Mouse (Mus musculus) left cerebral cortex, postnatal 25 days (tissue): ENCODE measurements around the gene Zic5. TPM values are rescaled to one million over a fixed set of nuclear protein-coding genes. Genes with fewer than 3 reads are reported as not detected.
"Not testable (repeated sequence)": the region's sequence is repeated elsewhere in the genome, so short reads cannot be mapped to it uniquely, and the experiment has no call there.

Source experiments
- DNase-seq, 2 experiments: peaks; one replicate each; pipeline ENCODE4 v3.0.0; 2022; ENCODE audit warnings: low spot score in 2 of 2, mixed read lengths in 1 of 2
- intact Hi-C: fragments of 180-260 bp; cut with DNase I; formaldehyde crosslinking; loops from one replicate; pipeline ENCODE4 v1.15.1; 2025
- total RNA-seq, 2 experiments: library from RNA; stranded (reverse); gene quantifications; 2 replicates each; pipeline ENCODE4 v1.2.3; 2021

Gene Zic5
- total RNA-seq, 2 experiments from 2014 or later, result 2.3 to 2.7 TPM

DNA sequence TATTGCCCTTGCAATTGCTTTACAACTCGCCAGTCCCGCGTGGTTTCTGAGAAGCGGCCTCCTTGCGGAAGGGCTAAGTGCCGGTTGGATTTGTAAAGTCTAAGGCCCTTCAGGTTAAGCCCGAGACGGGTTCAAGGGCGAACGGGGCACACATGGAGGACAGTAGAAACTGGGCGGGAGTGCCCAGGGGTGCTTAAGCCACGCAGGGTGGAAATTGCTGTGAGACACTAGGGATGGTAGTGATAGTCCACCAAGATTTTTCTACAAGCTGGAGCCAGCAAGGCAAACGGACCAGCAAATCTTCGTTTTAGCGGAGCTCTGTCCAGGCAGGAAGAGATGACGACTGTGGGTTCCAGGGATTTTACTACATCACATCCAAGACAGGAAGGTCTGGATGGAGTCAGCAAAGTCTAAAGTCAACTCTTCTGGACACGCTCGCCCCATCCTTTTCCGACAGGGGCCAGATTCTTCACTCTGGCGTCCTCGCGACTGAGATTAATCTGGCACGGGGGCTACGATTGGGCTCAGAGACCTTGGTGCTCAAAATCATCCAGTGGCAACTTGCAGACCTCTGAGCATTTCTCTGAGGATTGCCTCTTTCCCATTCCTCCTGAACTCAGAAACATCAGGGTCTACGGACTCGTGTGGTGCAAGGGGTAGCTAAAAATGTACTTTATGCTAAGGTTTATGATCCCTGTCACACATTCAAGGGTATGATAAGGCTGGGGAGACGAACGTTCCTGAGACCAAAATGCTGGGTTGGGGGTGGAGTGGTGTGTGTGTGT, 3.7 kb upstream of the Zic5 start:
- no peak for DNase-seq
- intact Hi-C loops, result no loop called here

DNA sequence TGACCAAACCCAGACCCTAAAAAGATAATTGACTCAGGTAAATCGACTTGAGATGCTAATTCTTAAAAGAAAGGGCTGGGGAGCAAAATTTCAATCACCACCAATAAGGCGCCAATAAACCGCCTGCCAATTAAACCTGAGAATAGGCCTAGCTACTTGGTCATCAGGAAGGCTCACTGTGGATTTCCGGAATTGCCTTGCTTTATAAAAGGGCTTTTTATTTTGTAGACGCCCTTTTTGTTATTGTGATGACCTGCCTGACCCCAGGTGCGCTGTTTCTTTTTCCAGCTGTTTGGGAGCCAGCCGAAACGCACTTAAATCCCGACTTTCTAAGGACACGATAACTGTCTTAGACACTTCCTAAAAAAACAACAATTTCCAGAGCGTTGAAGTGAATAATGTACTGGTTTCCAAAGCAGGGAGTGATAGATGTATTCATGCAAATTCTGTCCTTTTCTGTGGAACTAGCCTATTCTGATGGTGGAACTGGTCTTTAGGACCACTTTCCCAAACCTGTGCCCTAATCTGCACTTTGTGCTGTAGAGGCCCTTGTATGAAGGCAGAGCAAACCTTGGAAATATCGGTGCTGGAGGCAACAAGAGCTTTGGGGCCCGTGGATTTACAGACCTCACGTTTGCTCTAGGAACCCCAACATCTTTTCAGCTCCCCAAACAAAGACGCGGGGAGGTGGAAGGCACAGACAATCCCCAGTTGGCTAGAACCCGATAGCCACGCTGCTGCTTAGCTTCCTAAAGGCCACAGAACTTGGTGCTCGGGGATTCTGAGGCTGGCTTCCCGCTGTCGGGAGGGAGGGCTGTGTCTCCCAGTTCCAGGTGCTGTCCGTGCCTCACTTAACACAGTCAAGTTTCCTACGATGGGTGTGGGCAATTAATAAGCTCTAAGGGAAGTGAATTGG, 2.7 kb upstream of the Zic5 start:
- DNase-seq, result no peak
- intact Hi-C loops, result no loop called here

DNA sequence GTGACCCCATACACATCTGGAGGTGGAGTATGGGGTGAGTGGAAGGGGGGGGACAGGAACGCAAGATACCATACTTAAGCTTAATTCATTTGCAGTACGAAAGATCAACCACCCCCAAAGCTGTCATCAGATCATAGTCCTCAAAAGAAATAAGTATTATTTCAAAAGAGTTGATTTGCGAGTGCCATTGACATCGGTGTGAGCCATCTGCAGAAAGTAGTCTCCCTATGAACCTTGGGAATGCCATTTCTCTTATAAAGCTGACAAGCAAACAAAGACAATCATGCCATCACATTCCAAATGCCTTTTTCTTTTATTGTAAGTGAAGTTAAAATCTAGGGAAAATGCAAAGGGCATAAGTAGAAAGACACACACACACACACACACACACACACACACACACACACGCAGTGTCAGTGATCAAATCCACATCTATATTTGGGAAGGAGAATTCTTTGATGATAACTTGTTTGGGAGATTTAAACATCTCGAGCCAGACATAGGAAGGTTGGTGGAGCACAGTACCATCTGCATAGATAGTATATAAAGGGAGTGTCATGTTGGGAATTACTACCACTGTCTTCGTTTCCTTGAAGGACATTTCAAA, 1.4 kb upstream of the Zic5 start:
- intact Hi-C loops, result no loop called here

DNA sequence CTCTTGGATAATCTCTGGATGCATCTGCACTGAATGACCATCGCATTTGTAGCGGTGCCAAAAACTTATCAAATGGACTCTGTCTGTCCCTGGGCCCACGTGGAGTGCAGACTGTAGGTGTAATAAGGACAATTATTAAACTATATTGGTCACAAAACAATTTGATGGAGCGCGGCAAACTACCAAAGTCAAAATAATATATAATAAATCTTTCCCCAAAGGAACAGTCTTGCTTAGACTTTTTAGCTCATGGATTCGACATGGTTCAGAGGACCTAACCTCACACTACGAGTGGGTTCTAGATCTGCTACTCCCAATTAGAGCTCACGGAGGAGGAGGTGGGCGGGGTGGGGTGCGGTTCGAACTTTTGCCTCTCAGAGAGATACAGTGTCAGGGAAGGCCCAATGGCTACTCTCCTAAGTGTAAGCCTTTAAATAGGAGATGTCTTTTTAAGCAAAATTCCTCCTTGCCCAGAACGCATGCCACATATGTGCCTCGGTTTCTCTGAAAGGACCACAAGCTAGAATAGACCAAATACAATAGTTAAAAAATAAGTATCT, 534 bp upstream of the Zic5 start:
- intact Hi-C loops, result no loop called here
- no peak for DNase-seq

More for the DNA sequence above, 1.4 kb upstream of the Zic5 start:
- DNase-seq, result no peak

DNA sequence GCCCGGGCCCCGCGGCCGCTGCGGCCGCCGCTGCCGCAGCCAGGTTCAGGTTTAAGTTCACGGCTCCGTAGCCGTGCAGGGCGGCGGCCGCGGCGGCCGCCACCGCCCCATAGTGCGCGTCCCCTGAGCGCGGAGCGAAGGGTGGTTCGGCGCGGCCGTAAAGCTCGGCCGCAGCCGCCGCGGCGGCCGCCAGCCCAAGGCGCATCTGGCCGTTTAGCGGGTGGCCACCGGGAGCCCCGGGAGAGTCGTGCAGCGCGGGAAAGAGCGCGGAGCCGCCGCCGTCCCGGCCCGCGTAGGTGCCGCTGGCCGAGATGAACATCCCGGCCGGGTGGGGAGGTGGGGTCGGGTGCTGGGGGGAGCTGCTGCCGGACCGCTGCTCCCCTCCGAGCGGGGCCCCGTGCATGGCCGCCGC, 1.1 kb downstream of the Zic5 start:
- DNase-seq, result no peak
- intact Hi-C loops, result loop anchor here (5.0 kb wide), 1 partner anchor 82 kb away; no protein-coding TSS in a partner anchor

DNA sequence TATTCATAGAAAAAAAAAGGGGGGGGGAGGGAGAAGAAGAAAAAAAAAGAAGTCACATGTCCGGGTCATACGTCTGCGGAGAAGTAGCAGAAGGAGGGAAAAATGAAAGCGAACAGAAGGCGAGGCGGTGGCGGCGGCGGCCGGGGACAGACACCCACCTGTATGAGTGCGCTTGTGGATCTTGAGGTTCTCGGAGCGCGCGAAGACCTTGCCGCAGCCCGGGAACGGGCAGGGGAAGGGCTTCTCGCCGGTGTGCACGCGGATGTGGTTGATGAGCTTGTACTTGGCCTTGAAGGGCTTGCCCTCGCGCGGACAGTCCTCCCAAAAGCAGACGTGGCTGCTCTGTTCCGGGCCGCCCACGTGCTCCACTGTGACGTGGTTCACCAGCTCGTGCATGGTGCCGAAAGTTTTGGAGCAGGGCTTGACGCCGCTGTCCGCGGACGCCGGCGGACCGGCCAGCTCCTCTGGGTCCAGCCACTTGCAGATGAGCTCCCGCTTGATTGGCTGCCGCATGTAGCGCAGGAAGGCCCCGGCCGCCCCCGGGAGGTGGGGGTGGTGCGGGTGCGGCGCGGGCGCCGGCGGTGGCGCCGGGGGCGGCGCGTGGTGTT, 1.6 kb downstream of the Zic5 start:
- DNase-seq, result not testable (repeated sequence)
- intact Hi-C loops, result loop anchor here (5.0 kb wide), 1 partner anchor 82 kb away; no protein-coding TSS in a partner anchor

DNA sequence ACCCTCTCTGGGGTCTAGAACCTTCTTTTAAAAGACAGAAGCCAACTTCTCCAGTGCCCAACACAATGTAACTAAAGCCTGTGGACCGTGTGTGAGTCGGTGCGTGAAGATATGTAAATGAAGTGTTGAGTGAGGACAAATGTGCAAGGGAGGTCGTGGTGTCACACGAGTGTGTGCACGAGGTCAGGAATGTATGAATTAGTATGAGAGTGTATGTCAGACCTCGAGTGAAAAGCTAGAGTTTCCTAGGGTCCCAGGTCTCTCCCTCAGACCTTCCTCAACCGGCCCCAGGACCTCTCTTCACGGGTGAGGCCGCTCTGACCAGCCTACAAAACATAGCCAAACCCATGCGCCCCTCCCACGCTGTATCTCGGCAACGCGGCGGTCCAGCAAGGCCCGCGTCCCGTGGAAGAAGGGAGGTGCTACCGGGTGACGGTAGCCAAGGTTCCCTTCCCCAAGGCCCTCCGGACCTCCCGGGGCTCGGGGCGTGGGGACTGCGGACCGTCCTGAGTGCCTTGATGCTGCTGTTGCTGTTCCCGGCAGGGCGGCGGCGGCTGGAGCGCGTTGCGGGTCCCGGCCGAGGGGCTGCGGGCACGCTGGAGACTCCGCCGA, 2.3 kb downstream of the Zic5 start:
- no peak for DNase-seq
- intact Hi-C loops, result loop anchor here (5.0 kb wide), 1 partner anchor 81 kb away; no protein-coding TSS in a partner anchor

DNA sequence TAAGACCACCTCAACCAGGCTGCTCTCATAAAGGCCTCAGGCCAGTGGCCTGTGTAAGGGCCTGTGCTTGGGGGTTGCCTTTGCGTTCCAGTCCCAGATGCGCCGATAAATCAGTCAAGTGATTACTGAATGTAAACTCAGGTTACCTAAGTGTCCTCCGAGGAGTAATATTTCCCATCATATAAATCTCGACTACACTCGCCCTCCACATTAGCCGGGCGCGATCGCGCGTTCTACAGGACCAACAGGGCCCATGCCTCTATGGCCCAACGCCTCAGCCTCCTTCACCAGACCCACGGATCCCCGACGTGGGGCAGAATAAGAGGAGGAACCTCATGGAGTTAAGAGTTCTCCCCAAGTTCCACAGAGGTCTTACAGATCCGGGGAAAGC, 2.8 kb downstream of the Zic5 start:
- no peak for DNase-seq
- intact Hi-C loops, result loop anchor here (5.0 kb wide), 1 partner anchor 80 kb away; no protein-coding TSS in a partner anchor

DNA sequence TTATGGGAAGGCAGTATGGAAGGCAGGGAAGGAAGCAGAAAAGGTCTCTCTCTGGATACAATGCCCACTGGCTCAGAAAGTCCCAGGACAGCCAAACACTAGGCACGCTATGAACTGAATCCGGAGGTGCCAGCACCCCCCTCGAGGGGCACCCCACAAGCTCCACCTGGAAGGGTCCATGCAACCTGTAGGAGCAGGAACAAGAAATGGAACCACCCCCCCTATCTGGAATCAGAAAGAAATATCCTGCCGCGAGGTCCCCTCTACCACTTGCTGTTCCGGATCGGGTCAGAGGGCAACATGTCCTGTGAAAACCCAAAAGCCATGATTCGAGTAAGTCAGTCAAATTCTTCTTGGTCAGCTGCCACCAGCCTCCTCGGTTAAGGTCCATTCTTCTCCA, 3.5 kb downstream of the Zic5 start:
- no peak for DNase-seq

DNA sequence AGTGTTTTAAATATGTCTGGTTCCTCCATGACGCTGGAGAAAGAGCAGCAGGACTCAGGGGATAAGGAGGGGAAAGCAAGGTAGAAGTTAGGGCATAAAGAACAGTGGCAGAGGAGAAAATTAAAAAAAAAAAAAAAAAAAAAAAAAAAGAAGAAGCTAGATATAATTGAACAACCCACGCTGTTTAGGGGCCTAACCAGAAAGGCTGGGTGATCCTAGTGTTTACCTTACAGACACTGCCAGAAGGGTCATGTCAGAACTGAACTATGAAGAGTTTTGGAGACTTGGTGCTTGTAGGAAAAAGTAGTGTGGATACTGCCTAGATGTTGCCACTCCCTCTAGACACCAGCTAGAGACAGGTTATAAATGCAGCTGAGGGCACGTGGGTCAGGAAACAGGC, 4.0 kb downstream of the Zic5 start:
- no peak for DNase-seq
- intact Hi-C loops, result loop anchor here (5.0 kb wide), 1 partner anchor 79 kb away; no protein-coding TSS in a partner anchor

More for the DNA sequence above, 3.5 kb downstream of the Zic5 start:
- intact Hi-C loops, result loop anchor here (5.0 kb wide), 1 partner anchor 80 kb away; no protein-coding TSS in a partner anchor

DNA sequence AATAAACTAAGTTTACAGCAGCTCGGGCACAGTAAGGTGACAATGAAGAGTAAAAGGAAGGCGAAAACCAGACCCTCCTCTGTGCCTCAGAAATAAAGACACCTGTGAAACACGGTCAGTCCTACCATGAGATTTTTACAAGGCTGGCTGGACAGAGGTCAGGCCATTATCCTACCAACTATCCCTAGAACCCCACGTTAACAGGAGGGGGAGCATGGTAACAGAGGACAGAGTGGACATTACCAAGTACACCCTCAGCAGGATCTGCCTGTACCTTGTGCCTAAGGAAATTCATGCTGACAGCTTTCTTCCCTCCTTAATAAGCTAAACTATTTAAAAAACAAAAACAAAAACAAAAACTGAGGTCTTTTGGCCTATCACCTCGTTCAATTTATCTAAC, 5.3 kb downstream of the Zic5 start:
- intact Hi-C loops, result loop anchor here (5.0 kb wide), 1 partner anchor 78 kb away; no protein-coding TSS in a partner anchor
- no peak for DNase-seq

DNA sequence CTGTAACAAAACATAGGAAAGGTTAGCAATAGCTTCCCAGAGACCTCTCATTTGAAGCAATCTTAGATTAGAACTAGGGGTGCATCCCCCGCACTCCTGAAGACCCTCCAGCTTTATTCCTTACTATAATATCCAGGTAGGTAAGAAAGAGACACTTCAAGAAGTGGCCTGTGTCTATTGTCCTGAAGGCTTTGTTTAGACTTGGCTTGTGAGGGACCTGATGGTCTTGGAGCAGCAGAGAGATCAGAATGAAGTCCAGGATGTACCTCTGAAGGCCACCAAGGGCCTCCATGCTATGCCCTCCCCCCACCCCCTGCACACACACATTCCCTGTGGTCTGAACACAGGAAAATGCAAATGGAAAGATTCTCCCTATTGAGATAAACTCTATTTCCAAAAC, 5.7 kb downstream of the Zic5 start:
- DNase-seq, result no peak
- intact Hi-C loops, result loop anchor here (5.0 kb wide), 1 partner anchor 77 kb away; no protein-coding TSS in a partner anchor

DNA sequence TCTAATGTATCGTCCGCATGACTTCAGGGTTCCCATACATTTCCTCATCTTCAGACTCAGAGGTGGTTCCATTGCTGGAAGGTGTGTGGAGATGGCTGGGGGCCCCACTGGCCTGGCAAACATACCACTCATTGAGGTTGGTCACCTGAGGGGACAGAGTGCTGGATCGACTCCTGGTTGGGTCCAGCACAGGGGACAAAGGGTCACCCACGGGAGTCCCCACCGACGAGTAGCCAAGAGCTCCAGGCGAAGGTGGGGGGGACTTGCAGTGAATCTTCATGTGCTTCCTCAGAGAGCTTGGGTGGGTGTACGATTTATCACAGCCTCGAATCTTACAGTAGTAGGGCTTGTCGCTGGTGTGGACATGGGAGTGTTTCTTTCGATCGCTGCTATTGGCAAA, 6.1 kb downstream of the Zic5 start:
- DNase-seq, intact Hi-C loops: not testable (repeated sequence)

DNA sequence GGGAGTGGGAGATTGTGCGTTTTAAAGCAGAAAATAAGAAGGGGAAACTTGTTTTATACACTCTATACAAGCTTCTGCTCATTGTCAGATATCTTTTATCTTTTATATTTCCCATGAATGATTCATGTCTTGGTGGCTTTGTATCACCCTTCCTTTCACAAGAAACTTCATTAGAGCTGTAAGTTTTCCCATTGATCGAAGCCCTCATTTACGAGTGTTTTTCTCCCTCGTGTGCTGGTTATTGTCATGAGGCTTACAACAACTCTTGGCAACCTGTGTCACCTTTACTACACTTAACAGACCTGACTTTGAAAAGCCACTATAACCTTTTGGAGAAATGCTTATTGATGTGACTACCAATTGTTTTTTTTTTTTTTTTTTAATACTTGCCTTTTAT, 9.9 kb downstream of the Zic5 start:
- intact Hi-C loops, result no loop called here
- no peak for DNase-seq

DNA sequence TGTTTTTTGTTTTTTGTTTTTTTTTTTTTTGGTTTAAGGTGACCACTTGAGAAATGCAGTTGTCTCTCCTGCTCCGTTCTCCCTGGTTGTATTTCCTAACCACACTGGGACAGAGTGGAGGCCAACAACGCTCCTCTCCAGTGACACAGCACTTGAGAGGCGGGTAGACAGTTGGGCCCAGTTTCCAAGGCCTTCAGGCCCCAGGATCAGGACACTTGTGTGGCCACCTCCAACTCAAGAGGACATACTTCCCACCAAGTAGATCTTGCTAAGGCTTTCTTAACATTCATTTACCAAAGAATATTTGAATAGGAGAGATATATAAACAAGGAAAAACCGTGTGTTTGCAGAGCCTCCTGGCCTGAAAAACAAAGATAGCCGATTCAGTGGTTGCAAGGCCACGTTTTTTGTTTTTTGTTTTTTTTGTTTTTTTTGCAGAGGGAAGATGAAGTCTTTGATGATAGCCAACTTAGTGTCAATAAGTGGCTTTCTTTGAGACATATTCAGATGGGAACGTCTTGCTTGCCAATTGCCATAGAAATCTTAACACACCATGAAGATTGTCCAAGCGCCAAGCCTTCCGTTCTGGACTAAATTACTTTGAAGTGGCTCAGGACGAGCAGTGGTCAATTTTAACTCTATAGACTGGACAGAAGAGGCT, 10.4 kb downstream of the Zic5 start:
- DNase-seq, result no peak
- intact Hi-C loops, result loop anchor here (5.0 kb wide), 3 partner anchors 32 to 228 kb away; no protein-coding TSS in a partner anchor

DNA sequence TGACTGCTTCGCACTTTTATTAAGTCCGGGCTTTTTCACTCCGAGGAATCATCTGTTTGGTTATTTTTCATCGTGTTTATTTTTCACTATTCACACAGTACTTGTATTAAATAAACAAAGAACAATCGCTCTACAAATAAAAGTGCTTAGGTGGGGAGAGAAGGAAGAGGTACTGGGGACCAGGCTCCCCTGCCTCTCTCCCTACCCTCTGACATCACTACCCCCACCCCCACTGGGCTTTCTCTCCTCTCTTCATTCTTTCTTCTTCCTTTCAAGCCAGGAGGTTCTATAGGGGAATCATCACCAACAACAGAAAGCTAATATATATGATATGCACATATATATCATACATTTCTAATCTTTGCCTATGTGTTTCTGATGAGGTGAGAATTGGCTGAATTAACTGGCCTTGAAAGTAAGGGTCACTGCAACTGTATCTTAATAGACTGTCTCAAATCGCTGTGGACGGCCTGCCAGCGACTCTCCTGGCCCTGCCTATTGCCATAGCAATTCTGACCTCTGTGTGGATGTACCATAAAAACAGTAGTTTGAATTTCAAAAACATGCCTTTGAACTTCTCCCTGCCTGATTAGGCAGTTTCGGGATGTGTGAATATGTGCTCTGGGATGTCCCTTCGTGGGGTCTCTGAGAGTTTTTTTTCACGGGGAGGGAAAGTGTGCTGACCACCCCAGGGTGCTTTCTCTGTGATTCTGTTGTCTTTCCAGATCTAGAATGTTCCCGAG, 11.3 kb downstream of the Zic5 start:
- no peak for DNase-seq
- intact Hi-C loops, result loop anchor here (5.0 kb wide), 3 partner anchors 33 to 227 kb away; no protein-coding TSS in a partner anchor

DNA sequence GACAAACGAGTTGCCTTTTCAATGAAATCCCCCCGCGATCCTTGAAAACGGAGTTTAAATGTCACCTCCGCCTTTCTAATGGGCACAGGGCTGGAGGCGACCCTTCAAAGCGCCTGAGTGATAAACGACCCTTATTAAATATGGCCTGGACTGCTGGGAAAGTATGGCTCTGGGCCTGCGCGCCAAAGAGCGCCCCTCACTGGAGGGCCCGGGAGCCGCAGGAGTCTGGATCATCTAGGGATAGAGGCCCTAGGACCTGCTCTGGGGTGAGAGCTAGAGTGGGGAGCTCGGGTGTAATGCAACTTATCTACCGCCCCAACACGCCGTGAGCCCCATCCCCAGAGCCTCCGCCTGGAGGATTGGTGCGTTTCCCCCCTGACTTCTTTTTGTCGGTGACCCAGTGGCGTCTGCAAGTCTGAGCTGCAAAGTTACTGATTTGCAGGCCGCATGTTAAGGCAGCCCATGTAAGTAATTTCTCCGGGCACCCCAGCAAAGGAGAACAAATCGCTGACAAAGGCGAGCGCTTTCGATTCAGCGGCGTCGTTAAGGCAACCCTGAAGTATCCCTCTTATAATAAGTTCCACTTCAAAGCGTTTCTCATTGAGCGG, 12.0 kb downstream of the Zic5 start:
- peak in 1 of 2 experiments; percentile 53 for DNase-seq

More for the DNA sequence above, 12.0 kb downstream of the Zic5 start:
- intact Hi-C loops, result loop anchor here (5.0 kb wide), 3 partner anchors 34 to 226 kb away; no protein-coding TSS in a partner anchor
